Mouse (Mus musculus) midbrain, postnatal 0 days (tissue): Measurements from ENCODE around the gene Flt1. TPM values are rescaled to one million over a fixed set of nuclear protein-coding genes. Genes with fewer than 3 reads are reported as not detected.
A peak's percentile ranks its signal among the peaks of the same experiment; 100 is the strongest.

Experiments
- ATAC-seq: fragments of 200-750 bp; cut with Nextera tagmentation; 2 replicates; pipeline ENCODE4 v1.8.0; 2017; ENCODE audit warnings: moderate number of reproducible peaks, mild to moderate bottlenecking, moderate TSS enrichment, moderate library complexity; ENCODE audit not compliant: low FRiP score
- DNase-seq: peaks from one replicate; pipeline ENCODE4 v3.0.0-alpha.2; 2015; ENCODE audit warnings: low spot score
- H3K27ac ChIP-seq: fragments of 300-500 bp; sonication (generic); 2 replicates; pipeline ENCODE4 v1.5.1; 2014; ENCODE audit warnings: low read depth, mild to moderate bottlenecking, low read length, mixed read lengths
- H3K27me3 ChIP-seq: fragments of 300-500 bp; sonication (generic); 2 replicates; pipeline ENCODE4 v1.6.1; 2014; ENCODE audit warnings: low read length, control low read depth, mixed read lengths; ENCODE audit not compliant: insufficient read depth
- H3K36me3 ChIP-seq: fragments of 300-500 bp; sonication (generic); 2 replicates; pipeline ENCODE4 v1.6.1; 2014; ENCODE audit warnings: low read length, control low read depth, mixed read lengths; ENCODE audit not compliant: insufficient read depth
- H3K4me1 ChIP-seq: fragments of 300-500 bp; sonication (generic); 2 replicates; pipeline ENCODE4 v1.6.1; 2014; ENCODE audit warnings: mild to moderate bottlenecking, control low read depth, antibody characterized with exemption, low read length, mixed read lengths; ENCODE audit not compliant: insufficient read depth
- H3K4me2 ChIP-seq: fragments of 300-500 bp; sonication (generic); 2 replicates; pipeline ENCODE4 v1.6.1; 2014; ENCODE audit warnings: low read depth, mild to moderate bottlenecking, low read length, mixed read lengths; ENCODE audit not compliant: poor library complexity, severe bottlenecking
- H3K4me3 ChIP-seq: fragments of 300-500 bp; sonication (generic); 2 replicates; pipeline ENCODE4 v1.5.1; 2014; ENCODE audit warnings: low read depth, mild to moderate bottlenecking, low read length, moderate library complexity
- H3K9ac ChIP-seq: fragments of 300-500 bp; sonication (generic); replicated peaks from 2 replicates; pipeline ENCODE4 v1.6.1; 2014; ENCODE audit warnings: mild to moderate bottlenecking, low read length, moderate library complexity, mixed read lengths; ENCODE audit not compliant: poor library complexity, severe bottlenecking
- H3K9me3 ChIP-seq: fragments of 300-500 bp; sonication (generic); 2 replicates; pipeline ENCODE4 v1.6.1; 2016; ENCODE audit warnings: low read length, control low read depth
- CTCF ChIP-seq: IDR thresholded peaks from 2 replicates; pipeline ENCODE4 v1.5.1; 2016; ENCODE audit warnings: antibody characterized with exemption, mild to moderate bottlenecking
- WGBS: fragments of 180-500 bp; shearing (Covaris S2); extraction: QIAGEN DNeasy Blood & Tissue Kit; methylation state at CpG from one replicate; pipeline ENCODE4 v1.1.7; 2014; 5-methylcytosine and 5-hydroxymethylcytosine counted together
- polyA plus RNA-seq: library from polyadenylated mRNA; unstranded; fragments of >200 nt; fragmentation: Nextera tagmentation; extraction: Ambion mirVana; gene quantifications from 2 replicates; pipeline ENCODE4 v1.2.1, GENCODE M21; 2015
- total RNA-seq: library from RNA; depleted of rRNA; stranded (reverse); fragments of >200 nt; gene quantifications from 2 replicates; pipeline ENCODE4 v1.2.3, GENCODE M21; 2014; rRNA removed

Gene Flt1
- total RNA-seq (15.2 and 16.8 TPM in 2 replicates), polyA plus RNA-seq (9.0 and 9.7 TPM in 2 replicates)

- Histone ChIP-seq H3K4me1 (peaks cover 3% of the 10 kb centered on the region; the same call in 1 of the 2 replicates), H3K4me2 (peak within 1 kb of the TSS; percentile 50), H3K4me3 (peak within 1 kb of the TSS; percentile 35), H3K36me3 (no peaks in the 10 kb centered on the region), H3K27ac (no peak within 1 kb of the TSS), H3K9ac (peak within 1 kb of the TSS; percentile 20), H3K9me3 (no peaks in the 10 kb centered on the region), H3K27me3 (peaks cover 65% of the 10 kb centered on the region)
- no peak for DNase-seq
- ATAC-seq = peak; percentile 34; the same call in 1 of the 2 replicates
- under 1% methylated on average over 66 of the region's 82 CpGs for WGBS
- TF ChIP-seq CTCF = no peak
Observed at GRCm38 (mm10) chr5:147725831-147726700, at the start of gene Flt1. Gene Flt1 (minus strand): TSS chr5:147726011.

- ATAC-seq (no peak), DNase-seq (no peak)
- H3K4me3 ChIP-seq = no peak overlapping the region
- H3K27ac ChIP-seq = no peak overlapping the region
- no peaks in the 10 kb centered on the region for H3K27me3 ChIP-seq
- H3K4me1 ChIP-seq = no peaks in the 10 kb centered on the region
- TF ChIP-seq CTCF = no peak
- no peak overlapping the region for H3K9ac ChIP-seq
- H3K4me2 ChIP-seq = no peak overlapping the region
- H3K9me3 ChIP-seq = no peaks in the 10 kb centered on the region
- no peaks in the 10 kb centered on the region for H3K36me3 ChIP-seq
- WGBS = 83% methylated on average over 7 of the region's 7 CpGs
Observed at GRCm38 (mm10) chr5:147775222-147775621, 49.4 kb upstream of the Flt1 start.

GRCm38 (mm10) chr5:147769918-147770317 is 44.1 kb upstream of the Flt1 start:
- no peak overlapping the region for H3K4me3 ChIP-seq
- WGBS = 83% methylated on average over 6 of the region's 6 CpGs
- H3K36me3 ChIP-seq = no peaks in the 10 kb centered on the region
- no peak overlapping the region for H3K9ac ChIP-seq
- H3K9me3 ChIP-seq = no peaks in the 10 kb centered on the region
- no peak overlapping the region for H3K4me2 ChIP-seq
- no peak for ATAC-seq
- H3K27ac ChIP-seq = no peak overlapping the region
- DNase-seq = no peak
- no peaks in the 10 kb centered on the region for H3K4me1 ChIP-seq
- H3K27me3 ChIP-seq = 0 out of 2 replicates have a peak, but pooled peaks cover 2% of the 10 kb centered on the region
- no peak for TF ChIP-seq CTCF

- H3K4me2 ChIP-seq = no peak overlapping the region
- no peaks in the 10 kb centered on the region for H3K9me3 ChIP-seq
- H3K36me3 ChIP-seq = no peaks in the 10 kb centered on the region
- no peak overlapping the region for H3K4me3 ChIP-seq
- H3K9ac ChIP-seq = no peak overlapping the region
- no peak overlapping the region for H3K27ac ChIP-seq
- H3K27me3 ChIP-seq = 0 out of 2 replicates have a peak, but pooled peaks cover 2% of the 10 kb centered on the region
- no peak for DNase-seq
- TF ChIP-seq CTCF = no peak
- no peak for ATAC-seq
- H3K4me1 ChIP-seq = no peaks in the 10 kb centered on the region
- 81% methylated on average over 4 of the region's 4 CpGs for WGBS
Observed at GRCm38 (mm10) chr5:147764061-147764460, 38.2 kb upstream of the Flt1 start.

GRCm38 (mm10) chr5:147761984-147762383 is 36.2 kb upstream of the Flt1 start:
- TF ChIP-seq CTCF = no peak
- DNase-seq = no peak
- no peaks in the 10 kb centered on the region for H3K36me3 ChIP-seq
- 0 out of 2 replicates have a peak, but pooled peaks cover 2% of the 10 kb centered on the region for H3K27me3 ChIP-seq
- ATAC-seq = no peak
- H3K9me3 ChIP-seq = no peaks in the 10 kb centered on the region
- WGBS = 30% methylated on average over 8 of the region's 8 CpGs
- H3K9ac ChIP-seq = no peak overlapping the region
- H3K4me2 ChIP-seq = no peak overlapping the region
- no peak overlapping the region for H3K4me3 ChIP-seq
- H3K4me1 ChIP-seq = no peaks in the 10 kb centered on the region
- no peak overlapping the region for H3K27ac ChIP-seq

GRCm38 (mm10) chr5:147761275-147761674 is 35.5 kb upstream of the Flt1 start:
- no peak overlapping the region for H3K4me3 ChIP-seq
- no peaks in the 10 kb centered on the region for H3K4me1 ChIP-seq
- ATAC-seq = no peak
- 0 out of 2 replicates have a peak, but pooled peaks cover 2% of the 10 kb centered on the region for H3K27me3 ChIP-seq
- H3K27ac ChIP-seq = no peak overlapping the region
- no peak for TF ChIP-seq CTCF
- no peak overlapping the region for H3K9ac ChIP-seq
- WGBS = 9% methylated on average over 9 of the region's 9 CpGs
- H3K36me3 ChIP-seq = no peaks in the 10 kb centered on the region
- DNase-seq = no peak
- H3K9me3 ChIP-seq = no peaks in the 10 kb centered on the region
- H3K4me2 ChIP-seq = no peak overlapping the region
